Mouse (Mus musculus) layer of hippocampus, adult 8-10 months (tissue): ENCODE measurements at regions not wholly inside any gene's neighbourhood (a gene's known extent, or its start where the extent isn't known, plus 50 kb on each side); places are given as distances from the start of the nearest gene placed in this dataset.

Experiments
- DNase-seq, 2 experiments: peaks; one replicate each; pipeline ENCODE4 v3.0.0; 2022; ENCODE audit warnings: low spot score in 2 of 2

DNA sequence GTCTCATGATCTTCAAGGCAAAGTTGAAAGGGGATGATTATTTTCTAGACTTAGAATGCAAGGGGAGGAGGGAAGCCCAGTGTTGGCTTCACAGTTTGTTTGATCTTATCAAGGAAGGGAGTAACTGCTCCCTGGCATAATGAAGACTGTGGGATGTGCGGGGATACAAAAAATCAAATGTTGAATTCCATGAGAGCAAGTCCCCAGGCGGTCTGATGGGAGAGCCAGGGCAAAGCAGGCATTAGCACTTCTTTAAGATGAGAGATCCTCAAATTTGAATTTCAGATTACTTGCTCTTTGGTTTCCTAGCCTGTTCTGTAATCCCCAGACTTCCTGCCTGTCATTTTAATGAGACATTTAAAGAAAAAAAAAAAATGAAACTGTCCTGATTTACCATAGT is 525.6 kb upstream of the Man1a start:
- DNase-seq, result no peak

GRCm38 (mm10) chr10:54595072-54595471 is 518.7 kb upstream of the Man1a start:
- no peak for DNase-seq

DNA sequence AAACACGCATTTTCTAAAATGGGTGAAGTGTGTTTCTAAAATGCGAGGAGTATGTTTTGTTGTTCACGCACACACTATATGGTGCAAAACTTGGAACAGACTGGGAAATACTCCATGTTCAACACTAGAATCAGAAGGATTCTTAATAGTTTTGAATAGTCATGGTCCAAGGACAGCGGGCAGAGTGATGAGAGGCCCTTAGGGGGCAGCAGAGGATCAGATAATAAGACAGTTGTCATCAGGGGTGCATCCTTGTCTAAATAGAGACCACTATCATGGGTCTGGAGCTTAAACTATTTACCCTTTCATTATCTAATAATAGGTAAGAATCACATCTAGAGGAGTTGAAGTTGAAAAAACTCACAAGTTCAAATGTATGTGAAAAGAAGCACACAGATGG is 482.2 kb upstream of the Man1a start:
- DNase-seq, result no peak

DNA sequence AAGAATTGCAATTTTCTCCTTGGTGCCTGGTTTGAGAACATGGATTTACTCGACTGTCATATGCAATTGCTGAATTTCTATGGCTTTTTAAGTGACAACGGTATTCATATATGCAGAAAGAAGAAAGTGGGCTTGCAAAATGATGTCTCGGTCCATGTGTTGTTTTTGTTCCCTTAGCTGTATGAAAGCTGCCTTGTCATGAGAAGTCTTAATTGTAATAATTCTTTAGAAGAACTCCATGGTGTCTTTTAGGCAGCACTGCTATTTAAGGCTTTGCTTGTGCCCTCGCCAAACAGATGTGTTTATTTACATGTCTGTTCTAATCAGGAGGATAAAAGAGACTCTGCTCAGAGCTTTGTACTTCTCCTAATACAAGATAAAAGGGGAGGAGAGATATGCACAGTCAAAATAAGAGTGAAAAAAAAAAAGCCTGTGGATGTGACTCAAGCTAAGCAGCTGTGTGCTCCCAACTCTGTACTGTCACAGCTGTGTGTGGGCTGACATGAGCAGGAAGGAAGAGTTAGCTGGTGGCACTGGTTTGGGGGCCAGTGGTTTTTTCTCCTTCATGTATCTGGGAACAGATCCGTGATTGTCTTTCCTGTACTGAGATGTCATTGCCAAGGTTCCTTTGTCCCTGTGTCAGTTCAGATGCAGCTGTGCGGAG is 475.5 kb upstream of the Man1a start:
- DNase-seq, result peak; percentile 13 to 15

DNA sequence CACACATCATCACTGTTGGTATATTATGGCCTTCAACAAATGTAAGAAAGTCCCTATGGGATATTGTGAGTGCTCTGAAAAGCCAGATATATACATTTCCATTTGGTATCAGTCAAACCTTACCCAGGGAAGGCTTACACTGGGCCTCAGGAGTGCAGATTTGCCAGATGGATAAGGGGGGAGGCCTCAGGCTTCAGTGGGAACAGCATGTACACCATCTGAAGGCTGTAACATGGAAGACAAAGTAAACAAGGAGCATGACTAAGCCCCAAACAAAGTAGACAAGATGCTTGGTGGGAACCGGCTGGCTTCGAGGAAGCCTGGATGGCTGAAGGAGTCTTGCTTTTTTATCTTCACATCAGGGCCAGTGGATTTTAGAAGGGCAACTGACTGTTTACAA is 474.3 kb upstream of the Man1a start:
- peak in 1 of 2 experiments; percentile 6 for DNase-seq

- peak; percentile 26 to 48 for DNase-seq
Observed at GRCm38 (mm10) chr10:54548977-54549376, 472.6 kb upstream of the Man1a start.

- DNase-seq, result no peak
Observed at GRCm38 (mm10) chr10:54548526-54548925, 472.1 kb upstream of the Man1a start.

- DNase-seq, result no peak
Observed at GRCm38 (mm10) chr10:54532581-54532980, 456.2 kb upstream of the Man1a start.

DNA sequence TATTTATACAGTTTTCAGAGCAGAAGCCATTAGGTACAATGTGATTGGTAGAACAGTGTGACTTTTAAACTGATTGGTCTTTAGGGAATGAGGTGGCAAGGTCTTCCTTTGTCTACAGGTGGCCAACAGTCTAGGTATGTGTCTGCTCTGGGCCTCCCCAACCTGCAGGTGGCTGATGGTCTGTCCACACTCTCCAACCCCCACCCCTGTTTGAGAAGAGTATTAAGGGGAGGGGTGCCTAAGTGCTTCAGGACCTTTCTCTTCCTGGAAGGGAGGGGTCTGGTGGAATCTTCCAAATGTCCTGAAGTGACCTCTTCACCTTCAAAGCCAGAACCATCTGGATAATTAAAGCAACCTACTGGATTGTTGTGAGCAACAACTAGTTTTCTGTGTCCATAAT is 434.4 kb upstream of the Man1a start:
- DNase-seq, result no peak

GRCm38 (mm10) chr10:54509766-54510165 is 433.4 kb upstream of the Man1a start:
- no peak for DNase-seq
